Mouse (Mus musculus) splenic B cell, adult 2 months (primary cell): ENCODE measurements around the gene Scube1.

Source experiments
- DNase-seq: peaks from one replicate; pipeline ENCODE4 v3.0.0-alpha.2; 2011; ENCODE audit warnings: low read depth, low spot score
- H3K27me3 ChIP-seq: 2 replicates; pipeline ENCODE4 v1.6.1; 2012; ENCODE audit warnings: mild to moderate bottlenecking, low read length, moderate library complexity, mixed read lengths; ENCODE audit not compliant: control insufficient read depth, poor library complexity, insufficient read depth, severe bottlenecking
- H3K36me3 ChIP-seq: 2 replicates; pipeline ENCODE4 v1.6.1; 2012; ENCODE audit warnings: mild to moderate bottlenecking, low read length, moderate library complexity, mixed read lengths; ENCODE audit not compliant: control insufficient read depth, poor library complexity, insufficient read depth, severe bottlenecking

Scube1 gene

DNA sequence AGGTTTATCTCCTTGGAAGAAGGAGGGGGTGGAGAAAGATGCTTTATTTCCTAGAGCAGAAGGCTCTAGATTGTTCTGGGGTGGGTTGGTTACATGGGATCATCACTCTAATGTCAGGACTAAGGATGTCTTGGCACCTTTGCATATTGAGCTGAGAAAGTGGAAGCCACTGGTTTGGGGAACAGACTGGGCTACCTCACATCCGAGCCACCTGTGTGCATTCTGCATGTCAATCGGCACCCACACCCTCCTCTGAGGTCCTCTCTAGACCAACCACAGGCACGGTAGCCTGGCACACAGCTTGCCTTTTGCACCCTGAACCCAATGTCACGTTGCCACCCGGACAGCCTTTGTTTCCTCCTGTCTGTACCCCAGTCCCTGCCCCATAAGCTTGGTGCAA is 1.9 kb upstream of the Scube1 start:
- Histone ChIP-seq H3K27me3 (no peaks in the 10 kb centered on the region), H3K36me3 (no peaks in the 10 kb centered on the region)
- DNase-seq = no peak

DNA sequence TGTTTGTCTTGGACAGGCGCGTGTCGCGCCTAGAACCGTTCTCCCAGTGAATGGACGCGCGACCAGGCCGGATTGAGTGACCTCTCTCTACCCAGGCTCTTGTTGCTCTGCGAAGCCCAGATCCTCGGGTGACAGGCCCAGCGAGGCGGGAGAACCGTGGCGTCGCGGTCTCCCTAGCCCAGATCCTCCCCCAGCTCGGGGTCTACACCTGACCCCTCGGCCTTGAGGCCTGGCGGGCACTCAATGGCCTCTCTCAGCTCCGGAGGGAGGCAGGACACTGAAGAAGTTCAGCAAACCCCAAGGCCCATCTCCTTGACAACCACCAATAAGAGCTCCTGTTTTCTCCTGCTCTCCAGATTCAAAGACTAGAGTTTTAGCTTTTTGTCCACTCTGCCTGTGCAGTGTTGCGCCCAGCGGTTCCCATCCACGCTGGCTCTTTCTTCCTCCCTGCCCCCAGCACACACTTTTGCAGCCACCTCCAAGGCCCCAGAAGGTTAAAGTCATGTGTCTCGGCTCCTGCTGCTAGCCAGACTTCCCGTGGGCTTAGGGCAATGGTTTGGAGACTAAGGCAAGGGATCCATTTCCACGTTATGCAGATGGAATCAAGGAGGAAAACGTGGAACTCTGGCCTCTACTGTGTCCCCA is 857 bp upstream of the Scube1 start:
- Histone ChIP-seq H3K27me3 (no peaks in the 10 kb centered on the region), H3K36me3 (no peaks in the 10 kb centered on the region)
- no peak for DNase-seq

DNA sequence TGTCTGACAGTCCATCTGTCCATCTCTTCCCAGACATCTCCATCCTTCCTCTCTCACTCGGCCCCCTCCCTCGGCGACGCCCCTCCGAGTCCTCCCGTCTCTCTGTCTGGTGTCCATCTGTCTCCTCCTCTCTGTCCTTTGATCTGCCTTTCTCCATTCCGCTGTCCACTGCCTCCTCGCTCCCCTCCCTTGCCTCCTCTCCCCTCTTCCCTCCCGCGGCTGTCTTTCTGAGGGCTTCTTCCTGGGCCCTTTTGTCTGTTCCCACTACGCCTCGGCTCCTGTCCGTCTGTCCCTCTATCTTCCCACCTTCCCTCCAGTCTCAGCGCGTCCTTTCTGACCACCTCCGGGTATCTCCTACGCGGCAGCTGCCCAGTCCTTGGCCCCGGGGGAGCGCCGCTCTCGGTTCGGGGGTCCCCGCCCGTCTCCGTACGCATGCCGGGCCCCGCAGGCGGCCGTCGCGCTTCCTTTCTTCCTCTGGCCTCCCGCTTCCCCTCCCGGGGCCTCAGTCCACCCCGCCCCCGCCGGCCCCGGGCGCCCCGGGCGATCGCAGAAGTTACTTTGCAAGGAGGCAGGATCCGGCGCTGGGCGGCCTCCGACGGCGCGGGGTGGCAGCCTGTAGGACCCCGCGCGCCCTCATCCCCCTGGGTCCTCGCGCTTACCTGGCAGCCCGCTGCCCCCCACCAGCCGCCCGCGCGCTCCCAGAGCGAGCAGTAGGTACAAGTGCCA is 498 bp downstream of the Scube1 start:
- Histone ChIP-seq H3K27me3 (no peaks in the 10 kb centered on the region), H3K36me3 (no peaks in the 10 kb centered on the region)
- no peak for DNase-seq

GRCm38 (mm10) chr15:83715582-83716228 is 9.1 kb downstream of the Scube1 start:
- H3K36me3 ChIP-seq = no peaks in the 10 kb centered on the region
- DNase-seq = no peak
- H3K27me3 ChIP-seq = no peaks in the 10 kb centered on the region

- no peaks in the 10 kb centered on the region for H3K36me3 ChIP-seq
- no peaks in the 10 kb centered on the region for H3K27me3 ChIP-seq
- DNase-seq = no peak
These were observed 12.0 kb downstream of the Scube1 start for GRCm38 (mm10) chr15:83712798-83713197.

GRCm38 (mm10) chr15:83712361-83712760 is 12.5 kb downstream of the Scube1 start:
- no peaks in the 10 kb centered on the region for H3K27me3 ChIP-seq
- no peaks in the 10 kb centered on the region for H3K36me3 ChIP-seq
- DNase-seq = no peak

GRCm38 (mm10) chr15:83709889-83710774 is 14.7 kb downstream of the Scube1 start:
- Histone ChIP-seq H3K27me3 (no peaks in the 10 kb centered on the region), H3K36me3 (no peaks in the 10 kb centered on the region)
- DNase-seq = no peak

GRCm38 (mm10) chr15:83706528-83707199 is 18.2 kb downstream of the Scube1 start:
- no peak for DNase-seq
- H3K36me3 ChIP-seq = no peaks in the 10 kb centered on the region
- no peaks in the 10 kb centered on the region for H3K27me3 ChIP-seq

- no peaks in the 10 kb centered on the region for H3K27me3 ChIP-seq
- no peak for DNase-seq
- H3K36me3 ChIP-seq = no peaks in the 10 kb centered on the region
These were observed 24.3 kb downstream of the Scube1 start for GRCm38 (mm10) chr15:83700593-83700923.

DNA sequence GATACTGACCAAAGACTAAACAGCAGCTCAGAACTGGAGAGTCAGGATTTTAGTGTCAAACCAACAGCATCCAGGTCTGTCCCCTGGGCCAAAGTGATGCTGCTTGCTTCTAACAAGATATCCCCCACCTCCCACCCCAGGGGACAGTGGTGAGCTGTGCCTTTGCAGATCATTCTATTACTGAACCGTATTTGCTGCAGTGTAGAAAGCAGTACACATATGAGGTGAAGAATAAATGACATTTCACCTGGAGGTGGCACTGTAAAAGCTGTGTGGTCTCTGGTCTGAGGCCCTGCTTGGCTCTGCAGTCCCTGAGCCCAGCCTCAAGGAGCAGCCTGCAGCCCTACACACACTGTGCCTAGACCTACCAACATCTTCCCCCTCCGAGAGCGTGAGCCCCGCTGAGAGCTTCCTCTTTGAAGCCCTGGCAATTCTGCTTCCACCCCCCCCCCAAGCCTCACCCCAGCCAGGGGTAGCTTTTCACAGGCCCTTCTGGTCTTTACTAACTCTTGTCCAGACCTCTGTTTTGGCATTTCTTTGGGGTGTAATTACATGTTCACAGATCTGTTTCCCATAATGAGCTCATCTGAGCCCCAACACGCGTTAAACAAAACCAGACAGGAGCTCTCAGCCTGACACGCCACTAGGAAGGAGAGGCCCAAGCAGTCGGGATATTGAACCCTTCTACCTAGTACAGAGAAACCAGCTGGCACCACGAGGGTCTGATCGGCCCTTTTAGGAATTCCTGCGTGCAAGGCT is 24.8 kb downstream of the Scube1 start:
- Histone ChIP-seq H3K36me3 (no peaks in the 10 kb centered on the region), H3K27me3 (no peaks in the 10 kb centered on the region)
- DNase-seq = no peak

DNA sequence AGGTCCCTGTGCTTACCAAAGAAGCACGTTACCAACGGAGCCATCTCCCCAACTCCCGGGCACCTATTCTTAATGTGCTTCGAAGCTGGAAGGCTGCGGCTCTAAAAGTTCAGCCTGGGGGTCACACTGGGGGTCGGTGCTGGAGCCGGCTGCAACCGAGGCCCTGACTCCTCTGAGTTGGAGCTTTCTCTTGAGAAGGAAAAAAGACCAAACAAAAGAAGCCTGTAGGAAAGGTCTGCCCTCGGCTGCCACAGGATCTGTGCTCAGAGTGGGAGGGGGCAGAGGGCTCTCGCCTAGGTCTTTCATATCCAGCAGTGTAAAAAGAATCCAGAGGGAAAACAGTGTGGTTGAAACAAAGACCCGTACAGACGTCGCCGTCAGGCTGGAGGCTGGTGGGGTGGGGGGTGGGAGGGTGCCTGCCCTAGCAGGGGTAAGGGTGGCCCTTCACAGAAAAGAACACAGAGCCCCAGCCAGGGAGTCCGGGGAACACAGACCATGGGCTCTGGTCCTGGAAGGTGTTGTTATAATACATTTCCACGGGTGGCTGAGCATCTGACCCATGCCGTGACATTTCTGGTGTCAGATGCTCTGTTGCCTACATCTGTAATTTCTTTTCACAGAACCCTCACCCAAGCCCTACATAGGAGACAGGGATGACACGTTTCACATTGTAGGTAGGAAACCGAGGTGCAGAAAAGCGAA is 25.5 kb downstream of the Scube1 start:
- Histone ChIP-seq H3K27me3 (no peaks in the 10 kb centered on the region), H3K36me3 (no peaks in the 10 kb centered on the region)
- DNase-seq = no peak

GRCm38 (mm10) chr15:83696681-83697381 is 28.0 kb downstream of the Scube1 start:
- DNase-seq = no peak
- Histone ChIP-seq H3K36me3 (no peaks in the 10 kb centered on the region), H3K27me3 (no peaks in the 10 kb centered on the region)

GRCm38 (mm10) chr15:83695159-83695558 is 29.7 kb downstream of the Scube1 start:
- DNase-seq = no peak
- Histone ChIP-seq H3K27me3 (no peaks in the 10 kb centered on the region), H3K36me3 (no peaks in the 10 kb centered on the region)
